Mouse (Mus musculus) layer of hippocampus, adult 2 months (tissue): ENCODE data around the gene Pigk. TPM values are rescaled to one million over a fixed set of nuclear protein-coding genes. Genes with fewer than 3 reads are reported as not detected.

Experiments
- DNase-seq, 2 experiments: peaks; one replicate each; pipeline ENCODE4 v3.0.0; 2022; ENCODE audit warnings: low spot score in 2 of 2
- H3K27ac ChIP-seq: fragments of 200-600 bp; 2 replicates; pipeline ENCODE4 v1.8.1; 2022
- H3K4me3 ChIP-seq: fragments of 200-600 bp; 2 replicates; pipeline ENCODE4 v1.8.1; 2022; ENCODE audit warnings: mild to moderate bottlenecking
- CTCF ChIP-seq: fragments of 200-600 bp; conservative IDR thresholded peaks from 2 replicates; pipeline ENCODE4 v1.8.1; 2022; ENCODE audit warnings: antibody characterized with exemption, mild to moderate bottlenecking, moderate library complexity
- total RNA-seq, 2 experiments: library from RNA; stranded (reverse); gene quantifications; 2 replicates each; pipeline ENCODE4 v1.2.3; 2021

Pigk gene
- total RNA-seq, 2 experiments from 2014 or later: 46.1 to 48.3 TPM

DNA sequence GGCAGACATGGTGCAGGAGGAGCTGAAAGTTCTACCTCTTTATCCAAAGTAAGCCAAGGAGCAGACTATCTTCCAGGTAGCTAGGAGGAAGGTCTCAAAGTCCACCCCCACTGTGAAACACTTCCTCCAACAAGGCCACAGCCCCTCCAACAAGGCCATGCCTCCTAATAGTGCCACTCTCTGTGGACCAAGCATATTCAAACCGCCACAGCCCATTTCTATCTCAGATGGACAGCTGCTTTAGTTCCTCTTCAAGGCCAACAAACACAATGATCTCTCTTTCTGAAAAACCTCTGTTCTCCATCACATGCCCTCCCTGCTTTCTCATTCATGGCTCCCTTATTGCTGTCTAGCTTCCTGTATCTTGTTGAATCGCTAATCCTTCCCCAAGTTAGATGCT is 218.6 kb downstream of the Pigk start:
- Histone ChIP-seq H3K27ac (no peak overlapping the region), H3K4me3 (no peak overlapping the region)
- no peak for TF ChIP-seq CTCF
- DNase-seq: no peak

DNA sequence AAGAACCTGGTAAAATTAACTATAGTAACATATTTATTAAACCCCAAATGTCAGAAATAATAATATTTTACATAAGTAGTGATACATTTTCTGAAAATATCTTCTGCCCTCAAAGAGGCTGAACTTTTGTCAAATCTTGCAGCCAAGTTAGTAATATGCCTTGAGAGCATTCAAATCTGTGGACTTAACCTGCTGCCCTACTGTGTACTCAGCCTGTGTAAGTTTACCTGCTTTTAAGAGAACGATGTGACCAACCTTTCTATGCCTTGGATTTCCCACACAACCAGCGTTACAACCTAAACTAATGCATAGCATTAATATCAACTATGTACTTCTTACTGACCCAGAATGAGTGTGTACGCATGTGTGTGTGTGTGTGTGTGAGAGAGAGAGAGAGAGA is 219.8 kb downstream of the Pigk start:
- Histone ChIP-seq H3K27ac (no peak overlapping the region), H3K4me3 (no peak overlapping the region)
- DNase-seq: no peak
- no peak for TF ChIP-seq CTCF

DNA sequence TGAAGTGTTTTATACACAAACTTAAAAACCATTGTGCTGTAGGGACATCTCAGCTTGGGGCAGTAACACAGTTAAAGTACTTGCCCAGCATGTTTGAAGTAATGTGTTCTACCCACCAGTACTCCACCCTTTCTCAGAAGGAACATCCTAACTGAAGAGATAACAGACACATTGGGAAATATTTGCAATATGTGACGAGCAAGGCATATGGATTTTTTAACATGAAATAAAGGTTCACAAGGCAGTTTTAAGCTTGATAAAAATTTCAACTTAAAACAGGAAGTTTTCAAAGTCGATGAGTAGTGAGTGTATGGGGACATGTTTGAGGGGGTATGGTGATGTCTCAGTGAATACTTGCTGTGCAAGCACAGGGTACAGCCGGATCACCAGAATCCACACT is 222.4 kb downstream of the Pigk start:
- no peak overlapping the region for H3K4me3 ChIP-seq
- no peak overlapping the region for H3K27ac ChIP-seq
- TF ChIP-seq CTCF: no peak
- no peak for DNase-seq

DNA sequence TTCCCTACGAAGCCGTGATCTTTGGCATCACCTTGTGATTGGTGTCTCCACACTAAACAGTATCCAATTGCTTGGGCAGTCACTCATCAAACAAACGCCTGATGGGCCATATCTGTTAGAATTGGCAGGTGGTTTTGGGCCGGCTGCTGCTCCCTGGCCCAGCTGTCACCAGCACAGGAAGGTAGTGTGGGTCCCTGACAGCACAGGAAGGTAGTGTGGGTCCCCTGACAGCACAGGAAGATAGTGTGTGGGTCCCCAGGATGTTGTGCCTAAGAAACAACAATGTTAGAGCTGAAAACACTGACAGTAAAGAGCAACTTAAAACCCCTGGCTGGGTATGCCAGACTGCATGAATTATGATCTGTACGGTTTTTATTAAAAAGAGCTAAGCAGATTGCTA is 227.8 kb downstream of the Pigk start:
- no peak for TF ChIP-seq CTCF
- DNase-seq: no peak
- H3K4me3 ChIP-seq: no peak overlapping the region

DNA sequence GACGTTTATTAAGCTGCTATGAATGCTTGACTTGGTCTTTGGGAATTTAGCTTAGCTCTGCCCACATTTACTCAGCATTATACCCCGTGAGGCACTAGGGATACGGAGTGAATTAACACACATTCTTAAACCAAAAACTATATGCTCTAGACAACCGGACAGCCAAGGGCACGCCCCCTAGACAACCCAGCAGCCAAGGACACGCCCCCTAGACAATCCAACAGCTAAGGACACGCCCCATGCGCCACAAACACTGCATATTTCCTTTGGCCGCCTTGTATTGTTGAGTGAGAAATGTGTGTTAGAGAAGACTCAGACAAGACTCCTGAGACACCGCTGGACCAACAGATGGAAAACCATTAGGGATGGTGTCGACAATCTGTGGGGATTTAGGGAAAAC is 229.1 kb downstream of the Pigk start:
- DNase-seq: no peak
- 0 out of 2 replicates have a peak overlapping the region, but pooled peaks have one; percentile 14 for H3K27ac ChIP-seq
- no peak for TF ChIP-seq CTCF
- H3K4me3 ChIP-seq: no peak overlapping the region

More for the DNA sequence above, 227.8 kb downstream of the Pigk start:
- H3K27ac ChIP-seq: peak overlapping the region; percentile 0; the same call in 1 of the 2 replicates

DNA sequence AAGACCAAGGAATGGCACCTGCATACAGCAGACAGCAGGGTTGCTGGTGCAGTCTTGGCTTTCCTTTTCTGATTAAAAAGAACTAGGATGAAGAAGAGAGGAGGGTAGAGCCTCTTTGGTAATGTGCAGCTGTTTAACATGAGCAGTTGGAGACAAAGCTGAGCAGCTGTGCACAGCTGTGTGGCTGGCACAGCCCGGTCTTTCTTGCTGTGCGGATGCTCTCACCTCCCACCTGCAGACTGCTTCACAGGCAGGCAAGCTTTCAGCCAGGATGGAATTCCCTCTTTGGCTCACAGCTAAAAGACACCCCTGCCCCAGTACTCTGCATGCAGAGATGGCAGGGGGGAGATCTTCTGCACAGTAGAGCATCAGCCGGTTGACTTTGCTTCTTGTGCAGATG is 230.9 kb downstream of the Pigk start:
- DNase-seq: no peak
- no peak for TF ChIP-seq CTCF
- Histone ChIP-seq H3K4me3 (no peak overlapping the region), H3K27ac (peak overlapping the region; percentile 29; the same call in 1 of the 2 replicates)

DNA sequence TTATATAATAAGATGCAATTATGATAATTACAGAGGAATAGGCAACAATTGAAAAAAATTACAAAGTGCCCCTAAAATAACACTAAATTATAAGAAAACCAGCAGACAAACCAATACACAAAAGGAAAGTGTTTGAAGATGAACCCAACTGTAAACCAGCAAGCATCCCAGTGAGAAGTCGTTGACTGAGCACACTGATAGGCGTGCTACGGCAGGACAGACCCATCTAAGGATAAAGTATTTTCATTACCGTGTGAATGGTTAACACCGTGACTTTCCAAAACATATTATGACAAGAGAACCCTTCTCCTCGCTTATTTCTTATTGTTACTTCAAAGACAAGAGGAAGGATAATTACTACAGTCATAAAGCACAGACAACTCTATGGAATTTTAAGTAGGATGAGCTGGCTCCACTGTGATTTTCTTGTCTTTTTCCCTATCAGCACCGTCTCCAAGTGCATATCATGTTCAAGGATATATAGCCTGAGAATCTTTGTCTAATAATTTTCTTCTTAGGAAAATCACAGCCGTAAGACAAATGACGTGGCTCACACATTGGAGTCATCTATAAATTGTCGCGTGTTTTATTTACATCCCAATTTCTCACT is 233.2 kb downstream of the Pigk start:
- no peak for TF ChIP-seq CTCF
- Histone ChIP-seq H3K27ac (0 out of 2 replicates have a peak overlapping the region, but pooled peaks have one; percentile 9), H3K4me3 (no peak overlapping the region)
- DNase-seq: no peak

DNA sequence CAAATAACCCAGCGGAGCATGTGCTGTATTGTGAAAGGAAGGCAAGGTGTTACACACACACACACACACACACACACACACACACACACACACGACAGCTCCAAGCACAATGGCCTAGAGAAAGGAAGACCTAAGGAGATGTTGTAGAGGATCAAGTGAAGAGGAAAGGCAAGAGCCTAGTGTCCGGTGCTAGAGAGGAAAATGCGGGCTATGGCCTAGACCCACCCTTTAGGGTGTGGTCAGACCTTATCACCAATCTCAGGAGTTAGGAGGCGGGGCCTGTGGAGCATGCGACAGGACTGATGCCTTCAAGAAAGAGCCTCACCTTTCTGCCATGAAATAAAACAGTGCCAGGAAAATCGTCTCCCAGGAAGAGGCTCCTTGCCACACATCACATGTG is 234.7 kb downstream of the Pigk start:
- TF ChIP-seq CTCF: no peak
- H3K27ac ChIP-seq: no peak overlapping the region
- H3K4me3 ChIP-seq: no peak overlapping the region

DNA sequence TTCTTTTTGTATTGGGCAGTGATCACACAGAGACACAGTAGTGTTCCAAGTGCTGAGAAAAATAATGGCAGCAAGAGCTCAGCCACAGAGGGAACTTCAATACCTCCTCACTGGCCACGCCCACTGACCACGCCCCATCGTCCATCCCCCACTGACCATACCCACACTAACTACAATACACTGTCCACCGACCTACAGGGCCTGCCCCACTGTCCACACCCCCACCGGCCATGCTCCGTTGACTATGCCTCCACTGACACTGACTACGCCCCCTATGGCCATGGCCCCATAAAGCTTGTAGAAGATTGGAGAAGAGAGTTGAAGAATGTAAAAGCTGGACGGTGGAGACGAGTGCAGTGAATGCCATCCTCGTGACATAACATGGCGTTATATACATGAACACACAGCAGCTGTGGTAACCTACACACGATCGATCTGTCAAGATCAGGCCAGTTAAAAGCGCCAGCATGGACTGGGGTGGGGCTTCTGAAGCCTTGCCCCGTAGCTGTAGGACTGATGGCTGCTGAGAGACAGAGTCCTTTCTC is 235.4 kb downstream of the Pigk start:
- no peak for TF ChIP-seq CTCF
- Histone ChIP-seq H3K4me3 (no peak overlapping the region), H3K27ac (no peak overlapping the region)
- no peak for DNase-seq

More for the DNA sequence above, 234.7 kb downstream of the Pigk start:
- no peak for DNase-seq

DNA sequence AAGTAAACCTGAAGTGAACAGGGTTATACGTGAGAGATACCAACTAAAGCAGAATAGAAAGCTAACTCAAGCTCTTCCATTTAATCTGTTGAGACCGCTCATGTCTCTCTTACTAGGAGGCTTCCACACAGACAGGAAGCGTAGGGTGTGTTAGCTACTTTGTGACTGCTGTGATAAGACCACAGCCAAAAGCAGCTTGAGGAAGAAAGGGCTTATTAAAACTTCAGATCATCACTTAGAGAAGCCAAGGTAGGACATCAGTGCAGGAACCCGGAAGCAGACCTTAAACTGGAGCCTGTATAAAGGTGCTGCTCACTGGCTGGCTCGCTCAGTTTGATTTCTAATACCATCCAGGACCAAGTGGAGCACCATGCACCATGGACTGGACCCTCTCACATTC is 236.4 kb downstream of the Pigk start:
- Histone ChIP-seq H3K4me3 (no peak overlapping the region), H3K27ac (no peak overlapping the region)
- no peak for TF ChIP-seq CTCF
- DNase-seq: no peak

DNA sequence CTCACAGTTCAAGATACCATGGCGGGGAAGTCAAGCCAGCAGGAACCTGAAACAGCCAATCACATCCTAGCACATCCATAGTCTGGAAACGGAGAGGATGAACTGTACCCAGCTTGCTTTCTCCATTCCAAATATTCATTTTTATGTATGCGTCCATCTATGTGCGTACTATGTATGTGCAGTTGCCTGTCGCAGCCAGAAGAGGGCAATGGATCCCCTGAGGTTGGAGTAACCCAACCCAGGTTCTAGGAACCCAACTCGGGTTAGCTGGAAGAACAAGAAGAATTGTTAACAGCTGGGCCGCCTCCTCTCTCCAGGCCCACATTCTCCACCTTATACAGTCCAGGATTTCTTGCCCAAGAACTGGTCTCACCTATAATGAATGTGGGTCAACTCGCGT is 237.0 kb downstream of the Pigk start:
- peak; percentile 65 for TF ChIP-seq CTCF
- H3K4me3 ChIP-seq: no peak overlapping the region
- no peak for DNase-seq

DNA sequence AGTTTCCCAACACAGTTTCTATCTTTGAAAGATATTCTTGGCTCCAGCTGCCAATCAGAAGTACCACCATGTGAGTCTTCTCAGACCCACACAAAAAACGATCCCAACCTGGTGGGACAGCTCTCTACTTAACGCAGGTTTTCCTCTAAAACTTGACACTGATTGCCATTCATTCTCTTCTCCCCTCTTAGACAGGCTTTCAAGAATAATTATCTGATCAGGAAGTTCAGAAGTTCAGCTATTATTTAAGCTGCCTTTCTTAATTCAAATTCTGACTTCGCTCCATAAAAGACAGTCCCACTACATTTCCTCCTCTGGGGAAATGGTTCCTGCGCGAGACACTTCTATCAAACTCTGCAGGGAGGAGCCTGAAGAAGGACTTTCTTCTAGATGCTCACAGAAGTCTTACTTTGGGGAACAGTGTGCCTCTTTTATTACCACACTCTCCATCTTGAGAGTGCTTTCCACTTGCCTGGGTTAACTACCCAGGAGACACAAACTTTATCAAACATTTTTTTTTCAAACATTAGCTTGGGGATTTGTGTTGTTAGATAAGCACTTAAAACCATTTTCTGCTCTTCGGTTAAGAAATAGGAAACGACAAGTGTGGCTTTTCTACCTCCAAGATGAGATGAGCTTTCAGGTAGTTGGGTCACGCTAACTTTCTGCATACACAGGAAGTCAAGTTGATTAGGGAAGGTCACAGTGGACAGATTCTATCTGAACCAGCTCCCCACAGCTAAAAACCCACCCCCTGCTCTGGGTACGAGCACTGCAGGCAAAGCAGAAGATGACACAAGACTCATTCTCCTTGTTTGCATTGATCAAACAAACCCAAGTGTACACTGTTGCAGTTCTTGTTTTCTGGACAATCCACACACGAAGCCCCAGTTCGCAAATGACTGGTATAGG is 238.0 kb downstream of the Pigk start:
- TF ChIP-seq CTCF: no peak
- no peak overlapping the region for H3K4me3 ChIP-seq
- no peak overlapping the region for H3K27ac ChIP-seq
- DNase-seq: no peak

More for the DNA sequence above, 237.0 kb downstream of the Pigk start:
- H3K27ac ChIP-seq: no peak overlapping the region

DNA sequence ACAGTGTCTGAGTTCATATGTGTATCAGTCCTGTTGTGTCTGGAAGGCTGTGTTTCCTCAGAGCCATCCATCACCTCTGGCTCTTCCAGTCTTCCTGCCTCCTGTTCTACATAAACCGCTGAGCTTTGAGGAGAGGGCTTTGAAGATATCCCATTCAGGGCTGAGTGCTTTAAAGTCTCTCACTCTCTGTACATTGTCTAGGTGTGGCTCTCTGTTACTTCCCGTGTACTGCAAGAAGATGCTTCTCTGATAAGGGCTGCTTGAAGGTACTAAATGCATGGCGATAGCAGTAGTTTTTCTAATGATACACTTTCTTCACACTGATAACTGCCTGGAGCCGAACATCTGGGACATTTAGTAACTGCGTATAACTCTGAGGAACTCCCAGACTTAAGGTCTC is 242.1 kb downstream of the Pigk start:
- DNase-seq: no peak
- H3K4me3 ChIP-seq: no peak overlapping the region
- TF ChIP-seq CTCF: no peak
- H3K27ac ChIP-seq: 0 out of 2 replicates have a peak overlapping the region, but pooled peaks have one; percentile 33
